Mouse (Mus musculus) forebrain, embryonic 14.5 days (tissue): ENCODE results near the gene Cep104. TPM values are rescaled to one million over a fixed set of nuclear protein-coding genes. Genes with fewer than 3 reads are reported as not detected.

Experiments used
- ATAC-seq: fragments of 200-750 bp; cut with Nextera tagmentation; 2 replicates; pipeline ENCODE4 v1.8.0; 2017; ENCODE audit warnings: mild to moderate bottlenecking, moderate library complexity
- DNase-seq: peaks from one replicate; pipeline ENCODE4 v3.0.0-alpha.2; 2015; ENCODE audit warnings: low spot score
- H3K27ac ChIP-seq: fragments of 300-500 bp; sonication (generic); 2 replicates; pipeline ENCODE4 v1.5.1; 2014; ENCODE audit warnings: low read depth, mild to moderate bottlenecking, control low read depth, low read length, moderate library complexity
- H3K27me3 ChIP-seq: fragments of 300-500 bp; sonication (generic); replicated peaks from 2 replicates; pipeline ENCODE4 v1.6.1; 2014; ENCODE audit warnings: low read length, control low read depth, mixed read lengths; ENCODE audit not compliant: control insufficient read depth, insufficient read depth
- H3K36me3 ChIP-seq: fragments of 300-500 bp; sonication (generic); 2 replicates; pipeline ENCODE4 v1.6.1; 2014; ENCODE audit warnings: low read length, control low read depth; ENCODE audit not compliant: control insufficient read depth, insufficient read depth
- H3K4me1 ChIP-seq: fragments of 300-500 bp; sonication (generic); 2 replicates; pipeline ENCODE4 v1.6.1; 2014; ENCODE audit warnings: antibody characterized with exemption, low read length, control low read depth; ENCODE audit not compliant: control insufficient read depth, insufficient read depth
- H3K4me2 ChIP-seq: fragments of 300-500 bp; sonication (generic); 2 replicates; pipeline ENCODE4 v1.6.1; 2014; ENCODE audit warnings: mild to moderate bottlenecking, control low read depth, low read length
- H3K4me3 ChIP-seq: fragments of 300-500 bp; sonication (generic); 2 replicates; pipeline ENCODE4 v1.5.1; 2014; ENCODE audit warnings: low read depth, low read length, control low read depth
- H3K9ac ChIP-seq: fragments of 300-500 bp; sonication (generic); 2 replicates; pipeline ENCODE4 v1.6.1; 2014; ENCODE audit warnings: mild to moderate bottlenecking, low read length, control low read depth, moderate library complexity
- H3K9me3 ChIP-seq: fragments of 300-500 bp; sonication (generic); replicated peaks from 2 replicates; pipeline ENCODE4 v1.6.1; 2016; ENCODE audit warnings: low read length, control low read depth, mixed read lengths; ENCODE audit not compliant: control insufficient read depth
- WGBS: fragments of 180-500 bp; shearing (Covaris S2); extraction: QIAGEN DNeasy Blood & Tissue Kit; methylation state at CpG from one replicate; pipeline ENCODE4 v1.1.7; 2014; 5-methylcytosine and 5-hydroxymethylcytosine counted together
- polyA plus RNA-seq: library from polyadenylated mRNA; unstranded; fragments of >200 nt; fragmentation: Nextera tagmentation; extraction: Ambion mirVana; gene quantifications from 2 replicates; pipeline ENCODE4 v1.2.1, GENCODE M21; 2014

Gene Cep104
- polyA plus RNA-seq, 1 experiment from 2014 or later, result 13.2 TPM

DNA sequence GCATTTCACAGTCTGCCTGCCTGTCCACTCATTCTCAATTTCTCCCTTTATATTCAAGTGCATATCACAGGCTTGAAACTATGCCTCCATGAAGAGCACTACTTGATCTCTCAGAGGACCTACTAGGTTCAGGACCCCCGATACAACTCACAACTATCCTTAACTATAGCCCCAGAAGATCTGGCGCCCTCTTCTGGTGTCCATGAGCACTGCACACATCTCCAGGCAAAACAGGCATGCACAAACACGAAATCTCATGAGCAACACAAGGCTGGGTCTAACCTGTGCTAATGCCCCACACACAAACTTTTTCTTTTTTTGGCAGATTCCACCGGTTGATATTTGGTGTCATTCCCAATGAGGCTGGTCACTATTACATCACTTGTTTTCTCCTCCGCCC is 70.8 kb downstream of the Cep104 start:
- Histone ChIP-seq H3K27me3 (no peaks in the 10 kb centered on the region), H3K4me2 (no peak overlapping the region), H3K36me3 (no peaks in the 10 kb centered on the region), H3K4me1 (no peaks in the 10 kb centered on the region), H3K27ac (no peak overlapping the region), H3K4me3 (no peak overlapping the region), H3K9me3 (no peaks in the 10 kb centered on the region), H3K9ac (no peak overlapping the region)
- no peak for ATAC-seq
- DNase-seq, result no peak
- WGBS, result 72% methylated on average over 5 of the region's 5 CpGs

DNA sequence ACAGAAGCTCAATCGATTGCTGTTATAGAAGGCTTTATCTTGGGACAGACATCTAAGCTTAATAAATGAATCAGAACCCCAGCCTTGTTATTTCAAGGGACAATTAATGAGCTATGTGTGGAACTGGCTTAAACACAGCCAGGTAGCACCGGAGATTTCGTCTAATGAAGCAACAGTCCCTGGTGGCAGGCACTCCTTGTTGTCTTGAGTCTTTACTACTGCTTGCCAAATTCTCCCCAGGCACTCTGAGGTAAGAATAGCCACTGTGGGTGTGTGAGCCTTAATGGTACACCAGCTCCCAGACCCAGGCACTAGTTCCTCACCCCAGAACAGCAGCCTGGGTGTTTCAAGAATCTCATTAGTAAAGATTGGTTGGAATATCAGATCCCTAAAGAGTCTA is 76.4 kb downstream of the Cep104 start:
- Histone ChIP-seq H3K27me3 (no peaks in the 10 kb centered on the region), H3K9ac (no peak overlapping the region), H3K27ac (no peak overlapping the region), H3K36me3 (no peaks in the 10 kb centered on the region), H3K4me1 (no peaks in the 10 kb centered on the region), H3K4me3 (no peak overlapping the region), H3K9me3 (no peaks in the 10 kb centered on the region), H3K4me2 (no peak overlapping the region)
- 63% methylated on average over 3 of the region's 3 CpGs for WGBS
- DNase-seq, result no peak
- no peak for ATAC-seq

DNA sequence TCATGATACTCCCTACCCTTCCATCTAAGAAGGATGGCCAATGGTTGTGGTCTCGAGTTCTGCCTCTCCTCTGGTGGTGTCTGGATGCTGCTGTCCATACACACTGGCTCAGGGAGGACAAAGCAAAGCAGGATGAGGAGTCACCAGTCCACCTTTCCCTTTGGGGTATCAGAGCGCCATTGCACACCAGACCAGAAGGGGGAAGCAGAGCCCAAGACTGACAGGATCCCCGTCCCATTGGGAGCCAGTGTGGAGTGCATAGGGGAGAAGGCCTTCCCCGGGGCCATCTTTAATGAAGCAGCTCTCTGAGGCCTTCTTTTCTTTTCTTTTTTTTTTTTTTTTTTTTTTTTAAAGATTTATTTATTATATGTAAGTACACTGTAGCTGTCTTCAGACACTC is 78.1 kb downstream of the Cep104 start:
- ATAC-seq (no peak), DNase-seq (no peak)
- no peaks in the 10 kb centered on the region for H3K27me3 ChIP-seq
- H3K4me2 ChIP-seq, result no peak overlapping the region
- no peak overlapping the region for H3K27ac ChIP-seq
- 68% methylated on average over 4 of the region's 4 CpGs for WGBS
- no peak overlapping the region for H3K9ac ChIP-seq
- no peaks in the 10 kb centered on the region for H3K4me1 ChIP-seq
- no peaks in the 10 kb centered on the region for H3K36me3 ChIP-seq
- no peak overlapping the region for H3K4me3 ChIP-seq
- no peaks in the 10 kb centered on the region for H3K9me3 ChIP-seq

DNA sequence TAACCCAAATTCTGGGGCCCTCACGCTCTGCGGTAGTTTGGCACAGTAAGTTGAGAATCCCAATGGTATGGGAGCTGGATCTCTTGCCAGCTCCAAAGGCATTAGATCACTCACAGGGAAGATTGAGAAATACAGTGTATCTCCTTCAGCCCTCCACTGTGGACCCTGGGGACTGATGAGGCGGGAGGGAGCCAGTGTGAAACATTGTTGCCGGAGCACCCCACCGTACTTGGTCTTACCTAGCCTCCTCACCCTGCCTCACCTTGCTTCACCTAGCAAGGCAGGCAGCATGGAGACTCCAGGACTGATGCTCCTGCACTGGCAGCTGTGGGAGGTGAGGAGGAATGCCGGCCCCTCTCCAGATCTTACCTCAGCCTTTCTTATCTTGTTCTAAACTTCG is 80.5 kb downstream of the Cep104 start:
- Histone ChIP-seq H3K4me3 (no peak overlapping the region), H3K4me1 (no peaks in the 10 kb centered on the region), H3K27me3 (no peaks in the 10 kb centered on the region), H3K9me3 (no peaks in the 10 kb centered on the region), H3K27ac (no peak overlapping the region), H3K9ac (no peak overlapping the region), H3K36me3 (no peaks in the 10 kb centered on the region), H3K4me2 (no peak overlapping the region)
- WGBS, result 93% methylated on average over 7 of the region's 7 CpGs
- no peak for ATAC-seq
- DNase-seq, result no peak

DNA sequence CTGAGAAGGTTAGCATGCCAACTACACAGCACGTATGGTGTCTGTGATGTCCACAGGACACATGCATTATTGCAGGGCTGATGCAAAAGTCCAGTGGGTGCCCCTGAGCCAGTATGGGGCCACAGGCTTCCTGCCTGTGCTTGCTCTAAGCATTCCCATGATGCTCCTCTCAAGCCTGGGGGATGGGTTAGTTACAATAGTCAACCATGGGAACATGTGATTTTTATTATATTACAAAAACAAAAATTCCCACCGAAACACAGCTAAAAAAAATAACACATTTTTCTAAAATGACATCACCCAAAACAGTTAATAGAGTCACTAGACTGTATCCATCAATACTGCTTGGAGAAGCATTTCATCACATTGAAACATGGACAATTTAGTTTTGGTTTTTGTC is 81.1 kb downstream of the Cep104 start:
- H3K27me3 ChIP-seq, result no peaks in the 10 kb centered on the region
- no peak overlapping the region for H3K9ac ChIP-seq
- no peak for DNase-seq
- no peak overlapping the region for H3K4me3 ChIP-seq
- ATAC-seq, result no peak
- no peaks in the 10 kb centered on the region for H3K4me1 ChIP-seq
- no peak overlapping the region for H3K27ac ChIP-seq
- no peaks in the 10 kb centered on the region for H3K9me3 ChIP-seq
- H3K36me3 ChIP-seq, result no peaks in the 10 kb centered on the region
- no peak overlapping the region for H3K4me2 ChIP-seq
- WGBS, result 75% methylated on average over 2 of the region's 2 CpGs

DNA sequence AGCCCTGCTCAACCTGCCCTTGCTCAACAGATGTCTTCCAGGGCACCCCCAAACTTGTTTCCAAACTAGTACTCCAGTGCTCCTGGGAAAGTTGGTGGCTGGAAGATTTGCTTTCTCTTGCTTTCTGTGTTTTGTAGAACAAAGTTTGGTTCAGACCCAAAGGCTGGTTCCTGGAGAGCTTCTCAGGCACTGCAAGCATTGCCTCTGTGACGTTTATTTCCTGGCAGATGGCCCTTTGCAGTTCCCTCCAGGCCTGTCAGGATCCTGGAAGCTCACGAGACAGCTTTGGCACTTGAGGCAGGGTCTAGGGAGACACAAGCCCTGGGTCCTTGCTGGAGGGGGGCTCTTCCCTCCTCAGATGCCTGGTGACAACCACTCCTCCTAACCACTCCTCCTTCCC is 81.7 kb downstream of the Cep104 start:
- H3K27ac ChIP-seq, result no peak overlapping the region
- H3K4me1 ChIP-seq, result no peaks in the 10 kb centered on the region
- H3K4me2 ChIP-seq, result no peak overlapping the region
- ATAC-seq (no peak), DNase-seq (peak; percentile 10)
- no peaks in the 10 kb centered on the region for H3K36me3 ChIP-seq
- H3K9ac ChIP-seq, result no peak overlapping the region
- no peaks in the 10 kb centered on the region for H3K9me3 ChIP-seq
- H3K4me3 ChIP-seq, result no peak overlapping the region
- H3K27me3 ChIP-seq, result no peaks in the 10 kb centered on the region
- WGBS, result 52% methylated on average over 2 of the region's 2 CpGs

DNA sequence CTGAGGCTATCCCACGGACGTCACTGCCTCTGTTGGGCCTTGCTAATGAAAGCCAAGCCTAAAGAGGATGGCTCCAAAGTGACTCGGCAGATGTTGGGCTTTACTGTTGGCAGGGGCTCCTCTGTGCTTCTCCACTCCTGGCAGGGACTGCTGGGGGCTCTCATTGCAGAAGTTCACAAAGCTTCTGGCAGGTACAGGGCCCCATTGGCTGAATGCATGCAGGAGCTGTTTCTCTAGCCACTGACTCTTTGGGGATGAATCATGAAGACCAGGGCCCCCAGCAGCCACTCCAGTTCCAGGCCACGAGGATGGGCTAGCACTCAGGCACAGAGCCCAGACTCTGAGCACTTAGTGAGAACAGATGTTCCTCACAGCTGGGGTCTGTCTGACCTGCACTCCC is 82.7 kb downstream of the Cep104 start:
- WGBS, result 68% methylated on average over 4 of the region's 4 CpGs
- ATAC-seq, result no peak

More for the DNA sequence above, 82.7 kb downstream of the Cep104 start:
- no peaks in the 10 kb centered on the region for H3K27me3 ChIP-seq
- no peaks in the 10 kb centered on the region for H3K4me1 ChIP-seq
- no peak overlapping the region for H3K27ac ChIP-seq
- no peaks in the 10 kb centered on the region for H3K36me3 ChIP-seq
- H3K9me3 ChIP-seq, result no peaks in the 10 kb centered on the region
- no peak for DNase-seq
- H3K4me3 ChIP-seq, result no peak overlapping the region
- no peak overlapping the region for H3K4me2 ChIP-seq
- no peak overlapping the region for H3K9ac ChIP-seq

Other genes with a start within 250 kb of the Cep104 start
- 71.3 and 78.3 TPM in 2 replicates for gene A430005L14Rik, start 18.0 kb upstream of the Cep104 start, polyA plus RNA-seq
- gene Dffb, start 68 bp upstream of the Cep104 start, polyA plus RNA-seq, result 7.4 and 8.6 TPM in 2 replicates
- gene Lrrc47, start 36.5 kb downstream of the Cep104 start, polyA plus RNA-seq, result 8.4 and 9.2 TPM in 2 replicates
- gene Smim1, start 51.0 kb downstream of the Cep104 start, polyA plus RNA-seq, result 3.9 and 4.2 TPM in 2 replicates
- gene Ccdc27, start 67.5 kb downstream of the Cep104 start, polyA plus RNA-seq, result not detected in 2 replicates
- gene Trp73, start 165.0 kb downstream of the Cep104 start, polyA plus RNA-seq, result 4.6 and 5.4 TPM in 2 replicates
- 64.2 and 69.7 TPM in 2 replicates for gene Wrap73, start 167.2 kb downstream of the Cep104 start, polyA plus RNA-seq
- 184 and 194 TPM in 2 replicates for gene Tprgl, start 185.5 kb downstream of the Cep104 start, polyA plus RNA-seq
- gene Megf6, start 195.5 kb downstream of the Cep104 start, polyA plus RNA-seq, result 4.6 and 7.7 TPM in 2 replicates